Mouse (Mus musculus): ENCODE data around the gene Prss36. TPM values are rescaled to one million over a fixed set of nuclear protein-coding genes. Genes with fewer than 3 reads are reported as not detected.

Gene Prss36
- polyA plus RNA-seq, 1 experiment, result 4.4 TPM

GRCm38 (mm10) chr7:127935748-127936159 lies 10.8 kb downstream of the Prss36 start:
- under 1% methylated on average over 38 of the region's 38 CpGs for WGBS
- no peak for DNase-seq (ENCODE audit: low read depth, low spot score)

- no peak for DNase-seq (ENCODE audit: low read depth, low spot score)
- WGBS, result 6% methylated on average over 32 of the region's 32 CpGs
Observed at GRCm38 (mm10) chr7:127935028-127935722, 11.3 kb downstream of the Prss36 start.

- no peak for DNase-seq (ENCODE audit: low read depth, low spot score)
- 86% methylated on average over 5 of the region's 5 CpGs for WGBS
Observed at GRCm38 (mm10) chr7:127934075-127934474, 12.4 kb downstream of the Prss36 start.

GRCm38 (mm10) chr7:127932273-127933031 lies 14.1 kb downstream of the Prss36 start:
- WGBS, result 22% methylated on average over 13 of the region's 13 CpGs
- DNase-seq (ENCODE audit: low read depth, low spot score), result no peak

- no peak for DNase-seq (ENCODE audit: low read depth, low spot score)
- 15% methylated on average over 13 of the region's 13 CpGs for WGBS
Observed at GRCm38 (mm10) chr7:127931351-127932135, 15.0 kb downstream of the Prss36 start.

- WGBS, result 32% methylated on average over 5 of the region's 5 CpGs
- DNase-seq (ENCODE audit: low read depth, low spot score), result no peak
Observed at GRCm38 (mm10) chr7:127930636-127931035, 15.9 kb downstream of the Prss36 start.

GRCm38 (mm10) chr7:127929923-127930322 lies 16.6 kb downstream of the Prss36 start, which contains the start of gene Prss8:
Gene Prss8, minus strand, starts transcription at chr7:127930104.
- whole genome bisulfite sequencing, result 22% methylated on average over 6 of the region's 6 CpGs
- no peak for DNase-seq (ENCODE audit: low read depth, low spot score)

- WGBS, result 25% methylated on average over 5 of the region's 5 CpGs
- DNase-seq (ENCODE audit: low read depth, low spot score), result no peak
Observed at GRCm38 (mm10) chr7:127928596-127928995, 17.9 kb downstream of the Prss36 start.

GRCm38 (mm10) chr7:127927726-127928125 lies 18.8 kb downstream of the Prss36 start:
- no peak for DNase-seq (ENCODE audit: low read depth, low spot score)
- 56% methylated on average over 11 of the region's 11 CpGs for WGBS

- no peak for DNase-seq (ENCODE audit: low read depth, low spot score)
- 53% methylated on average over 11 of the region's 11 CpGs for WGBS
Observed at GRCm38 (mm10) chr7:127926846-127927245, 19.7 kb downstream of the Prss36 start.

- no peak for DNase-seq (ENCODE audit: low read depth, low spot score)
- WGBS, result 49% methylated on average over 8 of the region's 8 CpGs
Observed at GRCm38 (mm10) chr7:127926066-127926465, 20.5 kb downstream of the Prss36 start.

GRCm38 (mm10) chr7:127925252-127925651 lies 21.3 kb downstream of the Prss36 start:
- WGBS, result 37% methylated on average over 5 of the region's 5 CpGs
- DNase-seq (ENCODE audit: low read depth, low spot score), result no peak

GRCm38 (mm10) chr7:127923714-127924113 lies 22.8 kb downstream of the Prss36 start:
- WGBS, result 35% methylated on average over 5 of the region's 5 CpGs
- DNase-seq (ENCODE audit: low read depth, low spot score), result no peak

- 21% methylated on average over 6 of the region's 6 CpGs for WGBS
- DNase-seq (ENCODE audit: low read depth, low spot score), result no peak
Observed at GRCm38 (mm10) chr7:127922451-127923275, 23.9 kb downstream of the Prss36 start.

GRCm38 (mm10) chr7:127921516-127921915 lies 25.0 kb downstream of the Prss36 start:
- WGBS, result 47% methylated on average over 8 of the region's 8 CpGs

GRCm38 (mm10) chr7:127919290-127919689 lies 27.2 kb downstream of the Prss36 start:
- no peak for DNase-seq (ENCODE audit: low read depth, low spot score)
- 81% methylated on average over 7 of the region's 7 CpGs for WGBS

More at GRCm38 (mm10) chr7:127921516-127921915, 25.0 kb downstream of the Prss36 start:
- DNase-seq (ENCODE audit: low read depth, low spot score), result no peak

- no peak for DNase-seq (ENCODE audit: low read depth, low spot score)
- WGBS, result 48% methylated on average over 3 of the region's 3 CpGs
Observed at GRCm38 (mm10) chr7:127918203-127918602, 28.3 kb downstream of the Prss36 start.

GRCm38 (mm10) chr7:127915293-127915692 lies 31.2 kb downstream of the Prss36 start:
- DNase-seq (ENCODE audit: low read depth, low spot score), result no peak
- WGBS, result 79% methylated on average over 12 of the region's 12 CpGs

- WGBS, result 6% methylated on average over 4 of the region's 4 CpGs
- no peak for DNase-seq (ENCODE audit: low read depth, low spot score)
Observed at GRCm38 (mm10) chr7:127912938-127913337, 33.6 kb downstream of the Prss36 start.
